Mouse (Mus musculus) limb, embryonic 10.5 days (tissue): ENCODE measurements around the gene D930007J09Rik. TPM values are rescaled to one million over a fixed set of nuclear protein-coding genes. Genes with fewer than 3 reads are reported as not detected.

Experiments
- DNase-seq: peaks from one replicate; pipeline ENCODE4 v3.0.0-alpha.2; 2017; ENCODE audit warnings: low spot score
- H3K27ac ChIP-seq: fragments of 300-500 bp; sonication (generic); 2 replicates; pipeline ENCODE4 v1.5.1; 2016; ENCODE audit warnings: mild to moderate bottlenecking
- H3K27me3 ChIP-seq: fragments of 300-500 bp; sonication (generic); 2 replicates; pipeline ENCODE4 v1.6.1; 2016; ENCODE audit warnings: low read depth, mild to moderate bottlenecking; ENCODE audit not compliant: poor library complexity, severe bottlenecking
- H3K36me3 ChIP-seq: fragments of 300-500 bp; sonication (generic); 2 replicates; pipeline ENCODE4 v1.6.1; 2016; ENCODE audit warnings: mild to moderate bottlenecking, moderate library complexity
- H3K4me1 ChIP-seq: fragments of 300-500 bp; sonication (generic); 2 replicates; pipeline ENCODE4 v1.6.1; 2016
- H3K4me3 ChIP-seq: fragments of 300-500 bp; sonication (generic); 2 replicates; pipeline ENCODE4 v1.5.1; 2016; ENCODE audit warnings: mild to moderate bottlenecking, moderate library complexity
- H3K9me3 ChIP-seq: fragments of 300-500 bp; sonication (generic); replicated peaks from 2 replicates; pipeline ENCODE4 v1.6.1; 2016; ENCODE audit warnings: mild to moderate bottlenecking
- WGBS: fragments of 180-500 bp; shearing (Covaris S2); methylation state at CpG from one replicate; pipeline ENCODE4 v1.1.7; 2016; 5-methylcytosine and 5-hydroxymethylcytosine counted together
- polyA plus RNA-seq: library from polyadenylated mRNA; unstranded; fragments of >200 nt; fragmentation: Nextera tagmentation; extraction: Ambion mirVana; gene quantifications from 2 replicates; pipeline ENCODE4 v1.2.1, GENCODE M21; 2016

The D930007J09Rik gene
- polyA plus RNA-seq, 1 experiment from 2014 or later = not detected

- Histone ChIP-seq H3K4me3 (no peak overlapping the region), H3K9me3 (no peaks in the 10 kb centered on the region), H3K36me3 (no peaks in the 10 kb centered on the region), H3K27me3 (no peaks in the 10 kb centered on the region), H3K27ac (no peak overlapping the region), H3K4me1 (no peaks in the 10 kb centered on the region)
- DNase-seq = no peak
- WGBS = 94% methylated on average over 9 of the region's 9 CpGs
These were observed 26.8 kb downstream of the D930007J09Rik start for GRCm38 (mm10) chr13:32775889-32776288.

DNA sequence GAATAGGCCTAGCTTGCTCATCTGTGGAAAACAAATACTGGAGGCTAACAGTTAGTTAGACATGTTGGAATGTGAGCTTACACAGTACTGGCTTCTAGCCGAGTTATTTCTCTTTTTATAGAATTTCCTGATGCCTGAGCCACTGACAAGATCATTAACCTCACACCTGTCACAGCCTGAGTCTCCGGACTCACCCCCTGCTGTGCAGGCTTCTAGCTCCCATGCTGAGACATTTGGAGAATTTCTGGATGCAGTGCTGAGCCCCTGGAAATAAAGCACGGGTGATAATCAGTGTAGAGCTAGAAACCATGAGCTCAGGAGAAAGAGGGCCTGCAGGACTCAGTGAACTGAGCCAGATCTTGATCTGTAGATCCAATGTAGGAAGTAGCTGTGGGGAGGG, 32.7 kb downstream of the D930007J09Rik start:
- Histone ChIP-seq H3K27me3 (0 out of 2 replicates have a peak, but pooled peaks cover 6% of the 10 kb centered on the region), H3K27ac (no peak overlapping the region), H3K4me1 (peaks cover 3% of the 10 kb centered on the region; the same call in 1 of the 2 replicates), H3K4me3 (no peak overlapping the region), H3K36me3 (no peaks in the 10 kb centered on the region), H3K9me3 (no peaks in the 10 kb centered on the region)
- 32% methylated on average over 3 of the region's 3 CpGs for WGBS
- no peak for DNase-seq

GRCm38 (mm10) chr13:32768104-32768503, 34.5 kb downstream of the D930007J09Rik start:
- 11% methylated on average over 4 of the region's 4 CpGs for WGBS
- no peaks in the 10 kb centered on the region for H3K36me3 ChIP-seq
- 0 out of 2 replicates have a peak, but pooled peaks cover 6% of the 10 kb centered on the region for H3K27me3 ChIP-seq
- no peaks in the 10 kb centered on the region for H3K9me3 ChIP-seq
- no peak overlapping the region for H3K27ac ChIP-seq
- no peak overlapping the region for H3K4me3 ChIP-seq
- peaks cover 3% of the 10 kb centered on the region; the same call in 1 of the 2 replicates for H3K4me1 ChIP-seq
- DNase-seq = no peak

DNA sequence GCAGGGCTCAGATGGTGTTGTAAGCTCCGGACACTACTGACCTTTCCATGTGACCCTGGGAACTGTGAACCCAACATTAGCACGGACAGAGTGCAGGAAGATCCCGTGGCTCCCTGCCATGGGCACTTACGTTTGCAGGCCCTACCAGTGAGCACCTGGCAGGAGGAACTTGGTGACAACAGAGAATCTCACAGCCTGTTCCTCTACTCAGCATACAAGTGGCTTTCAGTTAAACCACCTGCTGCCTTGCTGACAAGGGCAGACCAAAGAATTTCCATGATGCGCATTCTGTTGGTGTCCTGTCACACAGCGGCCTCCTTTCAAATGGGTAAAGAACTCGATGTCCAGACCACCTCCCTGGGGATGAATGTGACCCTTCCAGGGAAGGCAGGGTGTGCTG, 38.2 kb downstream of the D930007J09Rik start:
- 38% methylated on average over 7 of the region's 7 CpGs for WGBS
- H3K4me1 ChIP-seq = peaks cover under 1% of the 10 kb centered on the region; the same call in 1 of the 2 replicates
- no peak overlapping the region for H3K27ac ChIP-seq
- H3K4me3 ChIP-seq = no peak overlapping the region
- H3K36me3 ChIP-seq = no peaks in the 10 kb centered on the region
- H3K27me3 ChIP-seq = peaks cover 20% of the 10 kb centered on the region; the same call in 1 of the 2 replicates
- H3K9me3 ChIP-seq = no peaks in the 10 kb centered on the region
- no peak for DNase-seq

GRCm38 (mm10) chr13:32763141-32763540, 39.5 kb downstream of the D930007J09Rik start:
- no peak for DNase-seq
- no peak overlapping the region for H3K4me3 ChIP-seq
- H3K27me3 ChIP-seq = peaks cover 24% of the 10 kb centered on the region
- 89% methylated on average over 3 of the region's 3 CpGs for WGBS
- no peak overlapping the region for H3K27ac ChIP-seq
- peaks cover 10% of the 10 kb centered on the region for H3K4me1 ChIP-seq
- H3K36me3 ChIP-seq = no peaks in the 10 kb centered on the region
- no peaks in the 10 kb centered on the region for H3K9me3 ChIP-seq

GRCm38 (mm10) chr13:32760795-32761194, 41.9 kb downstream of the D930007J09Rik start:
- H3K27ac ChIP-seq = no peak overlapping the region
- H3K4me3 ChIP-seq = no peak overlapping the region
- H3K4me1 ChIP-seq = peaks cover 21% of the 10 kb centered on the region
- H3K36me3 ChIP-seq = no peaks in the 10 kb centered on the region
- peaks cover 24% of the 10 kb centered on the region for H3K27me3 ChIP-seq
- no peaks in the 10 kb centered on the region for H3K9me3 ChIP-seq
- DNase-seq = no peak
- WGBS = 87% methylated on average over 2 of the region's 2 CpGs

GRCm38 (mm10) chr13:32759036-32759435, 43.6 kb downstream of the D930007J09Rik start:
- H3K4me1 ChIP-seq = peaks cover 21% of the 10 kb centered on the region
- H3K27me3 ChIP-seq = peaks cover 31% of the 10 kb centered on the region
- no peaks in the 10 kb centered on the region for H3K36me3 ChIP-seq
- H3K27ac ChIP-seq = no peak overlapping the region
- no peak overlapping the region for H3K4me3 ChIP-seq
- no peaks in the 10 kb centered on the region for H3K9me3 ChIP-seq
- 20% methylated on average over 4 of the region's 4 CpGs for WGBS
- DNase-seq = no peak

Other genes starting within 250 kb of the D930007J09Rik start
- gene Mylk4, start 18.9 kb downstream of the D930007J09Rik start, polyA plus RNA-seq = 0.13 and 0.26 TPM in 2 replicates
- gene Wrnip1, start 811 bp downstream of the D930007J09Rik start, polyA plus RNA-seq = 14.8 and 20.6 TPM in 2 replicates
- 0.46 and 2.1 TPM in 2 replicates for gene Serpinb1a, start 48.3 kb upstream of the D930007J09Rik start, polyA plus RNA-seq
- not detected in 2 replicates for gene Serpinb1c, start 95.4 kb upstream of the D930007J09Rik start, polyA plus RNA-seq
- 0.33 and 0.50 TPM in 2 replicates for gene Serpinb6b, start 162.4 kb upstream of the D930007J09Rik start, polyA plus RNA-seq
- gene Serpinb9, start 200.4 kb upstream of the D930007J09Rik start, polyA plus RNA-seq = 0.84 and 1.0 TPM in 2 replicates
- not detected in 2 replicates for gene Serpinb9b, start 224.6 kb upstream of the D930007J09Rik start, polyA plus RNA-seq